Mouse (Mus musculus) embryo, embryonic 10 days (tissue): ENCODE measurements around the gene Cdh12.
"Not testable (repeated sequence)": the region's sequence is repeated elsewhere in the genome, so short reads cannot be mapped to it uniquely, and the experiment has no call there.

Experiments used
- DNase-seq: peaks from one replicate; pipeline ENCODE4 v3.0.0-alpha.2; 2015; ENCODE audit warnings: low spot score

The Cdh12 gene

GRCm38 (mm10) chr15:21109009-21109841 is 660.2 kb downstream of the Cdh12 start:
- peak; percentile 23 for DNase-seq

GRCm38 (mm10) chr15:21109889-21110500 is 660.9 kb downstream of the Cdh12 start:
- no peak for DNase-seq

GRCm38 (mm10) chr15:21110874-21111603 is 662.0 kb downstream of the Cdh12 start:
- peak; percentile 26 for DNase-seq

- not testable (repeated sequence) for DNase-seq
Measured at GRCm38 (mm10) chr15:21114775-21115174, 665.7 kb downstream of the Cdh12 start.

- peak; percentile 34 for DNase-seq
Measured at GRCm38 (mm10) chr15:21130660-21131059, 681.6 kb downstream of the Cdh12 start.

- DNase-seq = no peak
Measured at GRCm38 (mm10) chr15:21132999-21133398, 683.9 kb downstream of the Cdh12 start.

GRCm38 (mm10) chr15:21146896-21147295 is 697.8 kb downstream of the Cdh12 start:
- no peak for DNase-seq

GRCm38 (mm10) chr15:21153602-21154001 is 704.5 kb downstream of the Cdh12 start:
- no peak for DNase-seq

GRCm38 (mm10) chr15:21179727-21180126 is 730.7 kb downstream of the Cdh12 start:
- no peak for DNase-seq

- DNase-seq = no peak
Measured at GRCm38 (mm10) chr15:21180191-21180590, 731.1 kb downstream of the Cdh12 start.

- DNase-seq = no peak
Measured at GRCm38 (mm10) chr15:21185799-21186198, 736.7 kb downstream of the Cdh12 start.

GRCm38 (mm10) chr15:21210089-21210488 is 761.0 kb downstream of the Cdh12 start:
- not testable (repeated sequence) for DNase-seq

GRCm38 (mm10) chr15:21223006-21223405 is 773.9 kb downstream of the Cdh12 start:
- no peak for DNase-seq

- DNase-seq = no peak
Measured at GRCm38 (mm10) chr15:21261318-21261717, 812.3 kb downstream of the Cdh12 start.

GRCm38 (mm10) chr15:21269856-21270255 is 820.8 kb downstream of the Cdh12 start:
- no peak for DNase-seq

GRCm38 (mm10) chr15:21297051-21297450 is 848.0 kb downstream of the Cdh12 start:
- DNase-seq = no peak

GRCm38 (mm10) chr15:21315457-21315856 is 866.4 kb downstream of the Cdh12 start:
- no peak for DNase-seq

- DNase-seq = no peak
Measured at GRCm38 (mm10) chr15:21343853-21344252, 894.8 kb downstream of the Cdh12 start.

GRCm38 (mm10) chr15:21344323-21344722 is 895.3 kb downstream of the Cdh12 start:
- DNase-seq = no peak

- peak; percentile 18 for DNase-seq
Measured at GRCm38 (mm10) chr15:21344749-21345148, 895.7 kb downstream of the Cdh12 start.

- no peak for DNase-seq
Measured at GRCm38 (mm10) chr15:21355356-21356101, 906.5 kb downstream of the Cdh12 start.

- DNase-seq = no peak
Measured at GRCm38 (mm10) chr15:21366366-21366765, 917.3 kb downstream of the Cdh12 start.
